Mouse (Mus musculus): ENCODE measurements at regions not wholly inside any gene's neighbourhood (a gene's known extent, or its start where the extent isn't known, plus 50 kb on each side); places are given as distances from the start of the nearest gene placed in this dataset.
"Not testable (repeated sequence)": the region's sequence is repeated elsewhere in the genome, so short reads cannot be mapped to it uniquely, and the experiment has no call there.

DNA sequence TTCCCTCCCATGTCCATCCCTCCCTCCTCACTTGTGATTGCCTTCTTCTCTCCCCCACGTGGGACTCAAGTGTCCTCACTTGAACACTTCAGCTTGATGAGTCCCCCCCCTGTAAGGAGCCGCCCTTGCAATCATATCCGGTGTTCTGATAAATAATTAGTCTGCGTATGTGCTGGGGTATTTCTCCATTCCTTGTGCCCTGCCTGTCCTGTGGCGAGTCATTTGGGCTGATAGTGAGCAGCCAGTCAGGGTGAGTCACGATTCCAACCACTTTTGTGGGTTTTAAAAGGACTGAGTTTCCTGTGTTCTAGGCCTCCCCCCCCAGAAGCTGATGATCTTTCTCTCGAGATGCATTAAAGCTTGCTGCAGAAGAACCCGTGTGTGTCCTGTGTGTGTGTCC is 820.9 kb downstream of the Kcnt2 start:
- not testable (repeated sequence) for DNase-seq

DNA sequence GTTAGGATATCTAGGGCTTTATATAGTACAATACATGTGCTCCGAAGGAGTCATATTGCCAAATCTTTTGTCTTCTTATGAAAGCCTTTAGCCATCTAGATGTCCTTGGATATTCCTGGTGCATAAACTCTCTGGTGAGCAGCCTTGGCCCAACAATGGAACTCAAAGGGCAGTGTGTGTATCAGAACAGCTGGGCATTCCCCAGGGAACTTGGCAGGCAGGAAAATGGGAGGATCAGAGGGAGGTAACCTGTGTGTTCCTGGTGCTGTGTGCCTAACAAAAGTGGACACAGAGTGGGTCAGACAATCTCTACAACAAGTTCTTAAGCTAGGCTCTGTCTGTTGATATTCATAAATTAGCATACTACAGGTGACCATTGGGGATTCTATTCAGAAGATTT is 851.6 kb downstream of the Kcnt2 start:
- no peak for DNase-seq

GRCm38 (mm10) chr1:141102546-141102945 is 856.6 kb downstream of the Kcnt2 start:
- no peak for DNase-seq

DNA sequence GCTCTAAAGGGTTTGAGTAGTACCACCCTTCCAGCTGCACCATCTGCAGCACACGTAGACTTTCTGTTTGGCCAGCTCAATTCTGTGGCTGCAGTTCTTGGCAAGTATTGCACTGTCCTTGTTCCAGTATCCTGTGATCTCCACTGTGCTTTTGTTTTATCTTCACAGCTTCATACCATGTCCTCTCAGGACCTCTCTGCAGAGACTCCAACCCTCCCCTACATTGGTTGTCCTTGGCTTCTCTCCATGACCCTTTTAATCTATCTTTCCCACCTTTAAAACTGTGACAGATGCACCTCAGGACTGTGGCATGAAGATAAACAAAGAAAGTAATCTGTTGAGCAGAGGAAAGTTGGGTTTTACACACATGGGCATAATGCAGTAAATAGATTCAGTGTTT is 858.1 kb downstream of the Kcnt2 start:
- no peak for DNase-seq

- no peak for DNase-seq
Observed at GRCm38 (mm10) chr1:141104633-141105032, 858.7 kb downstream of the Kcnt2 start.

DNA sequence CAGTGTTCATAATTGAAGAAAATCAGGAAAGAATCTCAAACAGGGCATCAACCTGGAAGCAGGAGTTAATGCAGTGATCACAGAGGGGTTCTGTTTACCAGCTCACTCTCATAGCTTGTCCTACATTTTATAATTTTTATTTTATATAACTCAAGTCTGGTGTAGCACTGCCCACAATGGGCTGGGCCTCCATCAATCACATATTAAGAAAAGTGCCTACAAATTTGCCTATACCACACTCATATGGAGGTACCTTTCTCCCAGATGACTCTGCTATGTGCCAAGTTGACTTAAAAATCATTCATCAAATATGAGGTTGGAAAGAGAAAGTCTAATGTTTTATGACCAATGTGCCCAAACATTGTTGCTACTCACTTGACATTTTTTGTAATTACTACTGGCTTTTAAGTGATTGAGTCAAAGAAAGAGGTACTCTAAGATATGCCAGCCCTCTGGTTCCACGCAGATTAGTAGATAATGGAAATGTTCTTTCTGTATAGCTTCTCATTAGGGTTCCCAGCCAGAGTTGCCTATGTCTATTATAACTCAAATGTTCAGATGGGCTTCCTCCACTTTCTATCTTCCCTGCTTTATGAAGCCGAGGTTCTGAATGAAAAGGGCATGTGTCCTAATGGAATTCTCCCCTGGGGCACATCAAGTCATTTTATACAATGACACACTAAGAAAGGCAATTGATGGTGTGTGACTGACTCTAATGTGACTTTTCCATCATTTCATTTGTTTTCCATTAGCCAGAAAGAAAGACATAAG is 891.0 kb downstream of the Kcnt2 start:
- DNase-seq, result no peak

- not testable (repeated sequence) for DNase-seq
Observed at GRCm38 (mm10) chr1:141140157-141140556, 894.2 kb downstream of the Kcnt2 start.

- peak; percentile 57 for DNase-seq
Observed at GRCm38 (mm10) chr1:141145759-141146158, 899.8 kb downstream of the Kcnt2 start.

DNA sequence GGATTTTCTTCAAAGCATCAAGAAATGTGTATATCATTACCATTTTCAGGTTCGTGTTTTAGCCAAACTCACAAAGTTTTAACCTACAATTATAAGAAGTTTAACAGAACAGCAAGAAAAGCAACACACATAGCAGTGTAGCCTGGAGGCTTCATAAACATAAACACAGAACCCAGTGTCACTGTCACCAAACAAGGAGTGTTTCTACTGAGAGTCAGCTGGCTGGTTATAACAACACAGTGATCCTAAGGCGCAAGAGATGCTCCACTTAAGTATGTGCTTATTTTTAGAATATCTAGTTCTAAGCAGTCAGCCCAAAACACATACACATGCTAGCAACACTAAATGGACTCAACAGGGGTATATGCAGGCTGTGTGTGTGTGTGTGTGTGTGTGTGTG is 903.9 kb downstream of the Kcnt2 start:
- no peak for DNase-seq

GRCm38 (mm10) chr1:141154572-141154971 is 908.6 kb downstream of the Kcnt2 start:
- DNase-seq, result no peak

DNA sequence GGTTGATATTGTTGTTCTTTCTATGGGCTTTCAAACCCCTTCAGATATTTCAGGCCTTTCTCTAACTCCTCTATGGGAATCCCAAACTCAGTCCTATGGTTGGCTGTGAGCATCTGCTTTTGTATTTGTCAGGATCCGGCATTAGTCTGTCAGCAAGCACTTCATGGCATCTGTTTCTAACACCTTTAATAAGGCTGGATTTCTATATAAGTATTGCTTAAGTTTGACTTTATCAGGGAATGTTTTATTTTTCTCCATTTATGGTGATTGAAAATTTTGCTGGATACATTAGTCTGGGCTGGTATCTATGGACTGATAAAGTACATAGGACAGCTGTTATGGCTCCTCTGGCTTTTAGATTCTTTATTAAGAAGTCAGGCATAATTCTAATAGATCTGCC is 915.8 kb downstream of the Kcnt2 start:
- DNase-seq, result no peak

All from kidney, adult 11 months (tissue).